ENCODE assay signal across 21 mouse cellular contexts in genomic region chr19:18666966-18667365, GRCm38 (mm10).
"Had no signal": no experiment of that assay in that cellular context is flagged by ENCODE, and none has a peak within 500 bp of the region (broad histone marks: within the 10 kb centered on the region; RNA-seq: fewer than 3 reads in every experiment).

No protein-coding gene starts in this region.

- DNase-seq: gastrocnemius, postnatal 14 days; gastrocnemius, postnatal 36 days; heart, adult 18-20 months; heart, postnatal 10 days; kidney, adult 11 months; kidney, adult 2 months; kidney, adult 9 months; kidney, postnatal 14 days; kidney, postnatal 36 days; layer of hippocampus, adult 9-11 months; layer of hippocampus, postnatal 36 days had no signal

- H3K27me3 ChIP-seq: heart, embryonic 12.5 days; hindbrain, embryonic 13.5 days; hindbrain, embryonic 15.5 days; kidney, embryonic 15.5 days; limb, embryonic 13.5 days; limb, embryonic 15.5 days; liver, embryonic 12.5 days had no signal

- H3K9ac ChIP-seq: heart, embryonic 12.5 days; hindbrain, embryonic 13.5 days; hindbrain, embryonic 15.5 days; kidney, embryonic 15.5 days; limb, embryonic 13.5 days; limb, embryonic 15.5 days; liver, embryonic 12.5 days had no signal

- H3K4me2 ChIP-seq: heart, embryonic 12.5 days; hindbrain, embryonic 13.5 days; hindbrain, embryonic 15.5 days; kidney, embryonic 15.5 days; limb, embryonic 13.5 days; limb, embryonic 15.5 days; liver, embryonic 12.5 days had no signal

- ATAC-seq: intestine, embryonic 16.5 days; liver, embryonic 12.5 days had no signal

- H3K9me3 ChIP-seq: heart, embryonic 10.5 days; heart, embryonic 12.5 days; hindbrain, embryonic 13.5 days; hindbrain, embryonic 15.5 days; kidney, embryonic 15.5 days; limb, embryonic 13.5 days; limb, embryonic 15.5 days; liver, embryonic 12.5 days had no signal

- H3K4me3 ChIP-seq: heart, embryonic 10.5 days; heart, embryonic 12.5 days; hindbrain, embryonic 13.5 days; hindbrain, embryonic 15.5 days; kidney, embryonic 15.5 days; limb, embryonic 13.5 days; limb, embryonic 15.5 days; liver, embryonic 12.5 days had no signal

- H3K27ac ChIP-seq: heart, embryonic 10.5 days; hindbrain, embryonic 13.5 days; hindbrain, embryonic 15.5 days; kidney, embryonic 15.5 days; kidney, postnatal 0 days; limb, embryonic 13.5 days; limb, embryonic 15.5 days; liver, embryonic 12.5 days had no signal

- H3K36me3 ChIP-seq: heart, embryonic 10.5 days; heart, embryonic 12.5 days; hindbrain, embryonic 13.5 days; hindbrain, embryonic 15.5 days; kidney, embryonic 15.5 days; limb, embryonic 13.5 days; limb, embryonic 15.5 days; liver, embryonic 12.5 days had no signal
